Mouse (Mus musculus): ENCODE data around the gene Peli3.

DNA sequence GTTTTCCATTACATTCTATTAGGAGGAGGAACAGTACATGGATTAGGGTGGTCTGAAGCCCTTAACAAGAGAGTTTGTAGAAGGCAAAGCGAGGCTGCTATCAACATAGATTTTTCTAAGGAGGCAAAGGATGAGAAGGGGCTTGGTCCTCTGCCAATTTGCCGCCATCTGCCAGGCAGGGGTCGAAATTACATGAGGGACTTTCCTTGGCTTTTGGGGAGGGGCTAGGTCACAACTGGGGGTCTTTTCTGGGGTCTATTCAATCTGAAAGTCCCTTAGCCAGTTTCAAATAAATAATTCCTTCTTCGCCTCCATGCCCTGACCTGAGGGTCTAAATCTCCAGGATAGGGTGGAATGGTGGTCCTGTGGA is 47.3 kb upstream of the Peli3 start, which contains the start of gene Npas4:
- TF ChIP-seq GATA1 (IDR thresholded peaks at IDR 0.05; ENCODE audit: borderline replicate concordance, low read length) (no peak), FLI1 (IDR thresholded peaks at IDR 0.05; ENCODE audit: low read length) (no peak)
